Mouse (Mus musculus): ENCODE results near the gene Ipo5. TPM values are rescaled to one million over a fixed set of nuclear protein-coding genes. Genes with fewer than 3 reads are reported as not detected.

Gene Ipo5
- polyA plus RNA-seq, 1 experiment from 2014 or later = 120 TPM

DNA sequence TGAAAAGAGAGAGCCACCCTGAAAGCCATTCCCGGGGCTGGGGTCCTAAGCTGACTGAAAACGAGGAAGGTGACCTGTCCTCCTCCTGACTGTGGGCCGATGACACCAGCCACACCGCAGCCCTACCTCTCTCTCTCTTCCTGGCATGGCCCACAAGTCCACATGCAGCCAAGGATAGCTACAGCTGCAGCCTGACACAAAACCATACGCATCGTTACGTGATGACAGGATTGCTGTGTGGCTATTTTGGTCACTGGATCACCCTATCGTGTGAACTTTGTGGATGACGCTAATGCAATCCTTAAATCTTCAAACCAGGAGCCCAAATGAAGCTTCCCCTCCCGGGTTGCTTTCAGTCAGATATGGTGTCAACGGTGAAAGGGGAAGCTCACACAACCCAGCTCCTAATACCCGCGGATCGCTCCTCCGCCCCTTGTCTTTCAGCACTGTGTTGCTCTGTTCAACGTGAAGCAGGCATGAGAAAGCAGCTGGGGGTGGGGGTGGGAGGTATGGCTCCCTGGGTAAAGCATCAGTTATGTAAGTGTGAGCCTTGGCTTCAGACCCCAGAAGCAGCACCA is 35.1 kb upstream of the Ipo5 start:
- Histone ChIP-seq H3K9me3 (ENCODE audit: control insufficient read depth, low read length) (no peaks in the 10 kb centered on the region), H3K4me2 (replicated peaks; ENCODE audit: low read depth, low read length) (no peak overlapping the region), H3K4me1 (replicated peaks; ENCODE audit: control insufficient read depth, insufficient read depth, low read length) (no peaks in the 10 kb centered on the region), H3K4me3 (ENCODE audit: low read depth, low read length) (no peak overlapping the region), H3K27ac (ENCODE audit: low read depth, low read length) (no peak overlapping the region), H3K36me3 (ENCODE audit: control insufficient read depth, insufficient read depth, low read length) (no peaks in the 10 kb centered on the region), H3K9ac (ENCODE audit: low read depth, low read length) (no peak overlapping the region), H3K27me3 (ENCODE audit: control insufficient read depth, insufficient read depth, low read length) (no peaks in the 10 kb centered on the region)
- DNase-seq (ENCODE audit: low spot score) (no peak), ATAC-seq (ENCODE audit: low FRiP score) (no peak)
- WGBS = 82% methylated on average over 16 of the region's 16 CpGs

GRCm38 (mm10) chr14:120877147-120877546 is 33.9 kb upstream of the Ipo5 start:
- no peak for DNase-seq (ENCODE audit: low spot score)
- no peaks in the 10 kb centered on the region for H3K27me3 ChIP-seq (ENCODE audit: control insufficient read depth, insufficient read depth, low read length)
- H3K9ac ChIP-seq (ENCODE audit: low read depth, low read length) = no peak overlapping the region
- H3K4me1 ChIP-seq (replicated peaks; ENCODE audit: control insufficient read depth, insufficient read depth, low read length) = no peaks in the 10 kb centered on the region
- no peaks in the 10 kb centered on the region for H3K36me3 ChIP-seq (ENCODE audit: control insufficient read depth, insufficient read depth, low read length)
- no peak overlapping the region for H3K4me3 ChIP-seq (ENCODE audit: low read depth, low read length)
- no peak for ATAC-seq (ENCODE audit: low FRiP score)
- no peaks in the 10 kb centered on the region for H3K9me3 ChIP-seq (ENCODE audit: control insufficient read depth, low read length)
- H3K4me2 ChIP-seq (replicated peaks; ENCODE audit: low read depth, low read length) = no peak overlapping the region
- H3K27ac ChIP-seq (ENCODE audit: low read depth, low read length) = no peak overlapping the region
- WGBS = 84% methylated on average over 10 of the region's 10 CpGs

- Histone ChIP-seq H3K36me3 (ENCODE audit: control insufficient read depth, insufficient read depth, low read length) (no peaks in the 10 kb centered on the region), H3K27ac (ENCODE audit: low read depth, low read length) (no peak overlapping the region), H3K9ac (ENCODE audit: low read depth, low read length) (no peak overlapping the region), H3K4me3 (ENCODE audit: low read depth, low read length) (no peak overlapping the region), H3K9me3 (ENCODE audit: control insufficient read depth, low read length) (no peaks in the 10 kb centered on the region), H3K4me1 (replicated peaks; ENCODE audit: control insufficient read depth, insufficient read depth, low read length) (no peaks in the 10 kb centered on the region), H3K27me3 (ENCODE audit: control insufficient read depth, insufficient read depth, low read length) (no peaks in the 10 kb centered on the region), H3K4me2 (replicated peaks; ENCODE audit: low read depth, low read length) (no peak overlapping the region)
- WGBS = 90% methylated on average over 2 of the region's 2 CpGs
- no peak for ATAC-seq (ENCODE audit: low FRiP score)
- no peak for DNase-seq (ENCODE audit: low spot score)
Measured at GRCm38 (mm10) chr14:120879026-120879425, 32.0 kb upstream of the Ipo5 start.

DNA sequence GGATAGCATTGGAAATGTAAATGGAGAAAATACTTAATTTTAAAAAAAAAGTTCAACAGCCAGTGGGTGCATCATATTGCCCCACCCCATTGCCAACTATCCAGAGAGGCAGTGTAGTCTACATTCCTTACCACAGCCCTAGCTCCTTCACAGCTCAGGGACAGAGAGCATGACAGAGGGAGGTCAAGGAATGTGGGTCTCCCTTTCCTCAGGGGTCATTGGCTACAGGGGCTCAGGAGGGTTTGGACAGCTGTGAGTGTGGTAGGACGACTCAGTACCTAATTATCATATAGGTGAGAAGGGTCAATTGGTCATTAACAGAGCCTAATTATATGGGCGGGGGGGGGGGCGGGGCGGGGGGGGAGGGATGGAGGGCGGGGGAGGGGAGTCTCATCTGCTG is 30.4 kb upstream of the Ipo5 start:
- DNase-seq (ENCODE audit: low spot score) (no peak), ATAC-seq (ENCODE audit: low FRiP score) (no peak)
- Histone ChIP-seq H3K27ac (ENCODE audit: low read depth, low read length) (no peak overlapping the region), H3K36me3 (ENCODE audit: control insufficient read depth, insufficient read depth, low read length) (no peaks in the 10 kb centered on the region), H3K4me2 (replicated peaks; ENCODE audit: low read depth, low read length) (no peak overlapping the region), H3K27me3 (ENCODE audit: control insufficient read depth, insufficient read depth, low read length) (no peaks in the 10 kb centered on the region), H3K4me1 (replicated peaks; ENCODE audit: control insufficient read depth, insufficient read depth, low read length) (no peaks in the 10 kb centered on the region), H3K9me3 (ENCODE audit: control insufficient read depth, low read length) (no peaks in the 10 kb centered on the region), H3K4me3 (ENCODE audit: low read depth, low read length) (no peak overlapping the region), H3K9ac (ENCODE audit: low read depth, low read length) (no peak overlapping the region)
- WGBS = 39% methylated on average over 2 of the region's 5 CpGs

DNA sequence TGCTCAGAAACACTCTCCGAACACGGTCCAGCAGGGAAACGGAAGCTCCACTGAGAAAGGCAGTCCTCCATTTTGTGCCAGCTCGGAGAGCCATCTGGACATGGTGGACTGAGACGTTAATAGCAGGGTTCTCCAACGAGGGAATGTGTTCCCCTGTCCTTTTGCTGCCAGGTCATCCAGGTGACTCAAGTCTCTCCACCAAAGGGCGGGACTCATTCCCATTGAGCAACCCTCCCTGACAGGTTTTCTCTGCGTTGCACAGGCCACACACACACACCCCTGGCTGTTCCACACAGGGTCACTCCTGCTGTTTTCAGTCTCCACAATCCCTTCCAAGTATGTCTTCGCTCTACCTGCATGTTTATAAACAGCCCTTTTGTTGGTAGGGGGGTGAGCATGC is 30.0 kb upstream of the Ipo5 start:
- Histone ChIP-seq H3K4me2 (replicated peaks; ENCODE audit: low read depth, low read length) (no peak overlapping the region), H3K4me1 (replicated peaks; ENCODE audit: control insufficient read depth, insufficient read depth, low read length) (no peaks in the 10 kb centered on the region), H3K36me3 (ENCODE audit: control insufficient read depth, insufficient read depth, low read length) (no peaks in the 10 kb centered on the region), H3K27me3 (ENCODE audit: control insufficient read depth, insufficient read depth, low read length) (no peaks in the 10 kb centered on the region), H3K27ac (ENCODE audit: low read depth, low read length) (no peak overlapping the region), H3K9ac (ENCODE audit: low read depth, low read length) (no peak overlapping the region), H3K4me3 (ENCODE audit: low read depth, low read length) (no peak overlapping the region), H3K9me3 (ENCODE audit: control insufficient read depth, low read length) (no peaks in the 10 kb centered on the region)
- no peak for ATAC-seq (ENCODE audit: low FRiP score)
- no peak for DNase-seq (ENCODE audit: low spot score)
- WGBS = 90% methylated on average over 9 of the region's 9 CpGs

DNA sequence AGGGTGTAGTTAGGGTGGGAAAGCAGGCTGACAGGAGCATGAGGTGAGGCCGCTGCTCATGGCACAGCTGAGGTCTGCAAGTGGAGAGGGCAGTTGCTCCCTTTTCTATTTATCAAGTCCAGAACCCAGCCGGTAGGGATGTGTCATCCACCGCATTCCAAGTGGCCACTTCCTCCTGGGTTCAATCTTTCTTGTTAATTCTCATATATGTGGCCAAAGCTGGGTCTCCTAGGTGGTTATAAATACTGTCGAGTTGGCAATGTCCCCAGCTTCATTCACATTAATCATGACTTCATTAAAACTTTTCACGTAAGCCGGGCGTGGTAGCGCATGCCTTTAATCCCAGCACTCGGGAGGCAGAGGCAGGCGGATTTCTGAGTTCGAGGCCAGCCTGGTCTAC is 22.3 kb upstream of the Ipo5 start:
- DNase-seq (ENCODE audit: low spot score) (no peak), ATAC-seq (ENCODE audit: low FRiP score) (no peak)
- Histone ChIP-seq H3K27me3 (ENCODE audit: control insufficient read depth, insufficient read depth, low read length) (no peaks in the 10 kb centered on the region), H3K27ac (ENCODE audit: low read depth, low read length) (no peak overlapping the region), H3K4me2 (replicated peaks; ENCODE audit: low read depth, low read length) (no peak overlapping the region), H3K9ac (ENCODE audit: low read depth, low read length) (no peak overlapping the region), H3K4me3 (ENCODE audit: low read depth, low read length) (no peak overlapping the region), H3K36me3 (ENCODE audit: control insufficient read depth, insufficient read depth, low read length) (no peaks in the 10 kb centered on the region), H3K9me3 (ENCODE audit: control insufficient read depth, low read length) (no peaks in the 10 kb centered on the region), H3K4me1 (replicated peaks; ENCODE audit: control insufficient read depth, insufficient read depth, low read length) (no peaks in the 10 kb centered on the region)
- 84% methylated on average over 11 of the region's 11 CpGs for WGBS

GRCm38 (mm10) chr14:120892369-120892768 is 18.7 kb upstream of the Ipo5 start:
- Histone ChIP-seq H3K36me3 (ENCODE audit: control insufficient read depth, insufficient read depth, low read length) (no peaks in the 10 kb centered on the region), H3K27ac (ENCODE audit: low read depth, low read length) (no peak overlapping the region), H3K4me1 (replicated peaks; ENCODE audit: control insufficient read depth, insufficient read depth, low read length) (no peaks in the 10 kb centered on the region), H3K9ac (ENCODE audit: low read depth, low read length) (no peak overlapping the region), H3K4me3 (ENCODE audit: low read depth, low read length) (no peak overlapping the region), H3K9me3 (ENCODE audit: control insufficient read depth, low read length) (no peaks in the 10 kb centered on the region), H3K27me3 (ENCODE audit: control insufficient read depth, insufficient read depth, low read length) (no peaks in the 10 kb centered on the region), H3K4me2 (replicated peaks; ENCODE audit: low read depth, low read length) (no peak overlapping the region)
- no peak for DNase-seq (ENCODE audit: low spot score)
- 78% methylated on average over 8 of the region's 8 CpGs for WGBS
- ATAC-seq (ENCODE audit: low FRiP score) = no peak

- 75% methylated on average over 11 of the region's 11 CpGs for WGBS
- ATAC-seq (ENCODE audit: low FRiP score) = no peak
- Histone ChIP-seq H3K36me3 (ENCODE audit: control insufficient read depth, insufficient read depth, low read length) (no peaks in the 10 kb centered on the region), H3K9ac (ENCODE audit: low read depth, low read length) (no peak overlapping the region), H3K27ac (ENCODE audit: low read depth, low read length) (no peak overlapping the region), H3K27me3 (ENCODE audit: control insufficient read depth, insufficient read depth, low read length) (no peaks in the 10 kb centered on the region), H3K9me3 (ENCODE audit: control insufficient read depth, low read length) (no peaks in the 10 kb centered on the region), H3K4me1 (replicated peaks; ENCODE audit: control insufficient read depth, insufficient read depth, low read length) (no peaks in the 10 kb centered on the region), H3K4me2 (replicated peaks; ENCODE audit: low read depth, low read length) (no peak overlapping the region), H3K4me3 (ENCODE audit: low read depth, low read length) (no peak overlapping the region)
- DNase-seq (ENCODE audit: low spot score) = no peak
Measured at GRCm38 (mm10) chr14:120896613-120897012, 14.4 kb upstream of the Ipo5 start.

DNA sequence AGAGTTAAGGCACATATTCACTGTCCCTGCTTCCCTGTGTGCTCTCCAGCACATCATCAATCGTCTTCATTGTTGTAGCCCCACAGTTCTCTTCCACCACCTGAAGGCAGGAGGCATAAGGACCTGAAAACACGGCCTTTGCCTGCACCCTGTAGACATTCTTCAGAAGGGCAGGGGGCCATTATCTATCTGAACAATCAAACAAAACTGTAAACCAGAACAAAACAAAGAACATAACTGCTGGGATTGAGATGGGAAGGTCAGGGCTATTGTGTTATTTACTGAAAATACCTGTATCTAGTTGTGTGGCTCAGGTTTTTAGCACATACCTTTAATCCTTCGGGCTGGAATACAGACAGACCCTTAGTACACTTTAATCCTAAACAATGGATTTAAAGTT is 12.1 kb upstream of the Ipo5 start:
- Histone ChIP-seq H3K4me1 (replicated peaks; ENCODE audit: control insufficient read depth, insufficient read depth, low read length) (no peaks in the 10 kb centered on the region), H3K9me3 (ENCODE audit: control insufficient read depth, low read length) (no peaks in the 10 kb centered on the region), H3K9ac (ENCODE audit: low read depth, low read length) (no peak overlapping the region), H3K27me3 (ENCODE audit: control insufficient read depth, insufficient read depth, low read length) (no peaks in the 10 kb centered on the region), H3K36me3 (ENCODE audit: control insufficient read depth, insufficient read depth, low read length) (no peaks in the 10 kb centered on the region), H3K4me3 (ENCODE audit: low read depth, low read length) (no peak overlapping the region), H3K27ac (ENCODE audit: low read depth, low read length) (no peak overlapping the region), H3K4me2 (replicated peaks; ENCODE audit: low read depth, low read length) (no peak overlapping the region)
- DNase-seq (ENCODE audit: low spot score) = no peak
- no peak for ATAC-seq (ENCODE audit: low FRiP score)
- 76% methylated on average over 3 of the region's 3 CpGs for WGBS
